Mouse (Mus musculus): ENCODE data around the gene Dhrs4.
A peak's percentile ranks its signal among the peaks of the same experiment; 100 is the strongest.

The Dhrs4 gene

GRCm38 (mm10) chr14:55536116-55536745, 57.7 kb downstream of the Dhrs4 start:
- DNase-seq (ENCODE audit: low spot score) = peak; percentile 61
